Mouse (Mus musculus) heart, embryonic 12.5 days (tissue): ENCODE data around the gene Fzr1. TPM values are rescaled to one million over a fixed set of nuclear protein-coding genes. Genes with fewer than 3 reads are reported as not detected.
A peak's percentile ranks its signal among the peaks of the same experiment; 100 is the strongest.

ENCODE experiments used
- ATAC-seq: fragments of 200-750 bp; cut with Nextera tagmentation; 2 replicates; pipeline ENCODE4 v1.8.0; 2017; ENCODE audit warnings: moderate TSS enrichment, moderate library complexity; ENCODE audit not compliant: insufficient number of reproducible peaks, low FRiP score
- H3K27ac ChIP-seq: fragments of 300-500 bp; sonication (generic); 2 replicates; pipeline ENCODE4 v1.5.1; 2016; ENCODE audit warnings: mild to moderate bottlenecking, moderate library complexity; ENCODE audit not compliant: poor library complexity, severe bottlenecking
- H3K27me3 ChIP-seq: fragments of 300-500 bp; sonication (generic); replicated peaks from 2 replicates; pipeline ENCODE4 v1.6.1; 2016; ENCODE audit warnings: mild to moderate bottlenecking, moderate library complexity
- H3K36me3 ChIP-seq: fragments of 300-500 bp; sonication (generic); 2 replicates; pipeline ENCODE4 v1.6.1; 2016; ENCODE audit warnings: mild to moderate bottlenecking, moderate library complexity
- H3K4me1 ChIP-seq: fragments of 300-500 bp; sonication (generic); replicated peaks from 2 replicates; pipeline ENCODE4 v1.6.1; 2016; ENCODE audit warnings: mild to moderate bottlenecking
- H3K4me2 ChIP-seq: fragments of 300-500 bp; sonication (generic); 2 replicates; pipeline ENCODE4 v1.6.1; 2016; ENCODE audit warnings: mild to moderate bottlenecking, moderate library complexity
- H3K4me3 ChIP-seq: fragments of 300-500 bp; sonication (generic); 2 replicates; pipeline ENCODE4 v1.5.1; 2016; ENCODE audit warnings: mild to moderate bottlenecking
- H3K9ac ChIP-seq: fragments of 300-500 bp; sonication (generic); 2 replicates; pipeline ENCODE4 v1.6.1; 2016; ENCODE audit warnings: mild to moderate bottlenecking, moderate library complexity
- H3K9me3 ChIP-seq: fragments of 300-500 bp; sonication (generic); replicated peaks from 2 replicates; pipeline ENCODE4 v1.6.1; 2016; ENCODE audit warnings: mild to moderate bottlenecking, moderate library complexity
- WGBS: fragments of 180-500 bp; shearing (Covaris S2); methylation state at CpG from one replicate; pipeline ENCODE4 v1.1.7; 2016; 5-methylcytosine and 5-hydroxymethylcytosine counted together
- polyA plus RNA-seq: library from polyadenylated mRNA; unstranded; fragments of >200 nt; fragmentation: Nextera tagmentation; extraction: Ambion mirVana; gene quantifications from 2 replicates; pipeline ENCODE4 v1.2.1, GENCODE M21; 2016

Fzr1 gene
- polyA plus RNA-seq, 1 experiment from 2014 or later, result 99.5 TPM

DNA sequence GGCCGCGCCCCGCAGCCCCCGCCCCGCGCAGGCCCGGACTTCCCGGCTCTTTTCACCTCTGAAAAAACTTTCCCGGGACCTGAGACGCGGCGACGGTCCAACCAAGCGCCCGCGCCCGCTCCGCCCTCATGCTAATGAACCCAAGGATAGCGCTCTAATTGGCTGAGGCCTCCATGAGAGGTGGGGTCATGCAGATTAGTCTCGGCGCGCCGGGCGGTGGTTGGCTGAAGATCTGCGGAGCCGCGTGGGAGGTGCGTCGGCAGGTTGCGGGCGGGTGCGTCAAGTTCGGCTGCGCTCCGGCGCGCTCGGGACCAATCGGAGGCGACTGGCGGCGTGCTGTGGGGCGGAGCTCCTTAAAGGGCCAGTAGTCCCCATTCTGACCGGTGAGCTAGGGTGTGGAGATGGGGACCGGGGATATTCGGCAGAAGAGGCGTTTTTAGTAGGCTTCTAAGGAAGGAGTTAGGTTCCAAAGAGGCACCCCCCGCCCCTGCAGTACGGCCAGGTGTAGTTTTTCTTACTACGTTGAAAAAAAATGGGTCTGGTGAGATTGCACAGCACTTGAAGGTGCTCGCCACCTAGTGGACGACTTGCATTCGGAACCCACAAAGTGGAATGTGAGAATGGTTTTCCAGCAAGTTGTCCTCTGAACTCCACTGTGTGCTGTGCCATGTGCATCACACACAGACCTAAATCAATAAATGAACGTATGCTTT lies 27.8 kb downstream of the Fzr1 start, which contains the start of gene Hmg20b:
Gene Hmg20b (minus strand): TSS at position 130 of the 713 bp plus-strand sequence.
- WGBS, result under 1% methylated on average over 54 of the region's 54 CpGs
- H3K27ac ChIP-seq, result peak within 1 kb of the TSS; percentile 74
- ATAC-seq, result peak; percentile 93
- H3K4me3 ChIP-seq, result peak within 1 kb of the TSS; percentile 85
- peaks cover 23% of the 10 kb centered on the region for H3K36me3 ChIP-seq
- peaks cover 43% of the 10 kb centered on the region for H3K4me1 ChIP-seq
- no peaks in the 10 kb centered on the region for H3K9me3 ChIP-seq
- peak within 1 kb of the TSS; percentile 94 for H3K9ac ChIP-seq
- H3K4me2 ChIP-seq, result peak within 1 kb of the TSS; percentile 70
- 0 out of 2 replicates have a peak, but pooled peaks cover 4% of the 10 kb centered on the region for H3K27me3 ChIP-seq

DNA sequence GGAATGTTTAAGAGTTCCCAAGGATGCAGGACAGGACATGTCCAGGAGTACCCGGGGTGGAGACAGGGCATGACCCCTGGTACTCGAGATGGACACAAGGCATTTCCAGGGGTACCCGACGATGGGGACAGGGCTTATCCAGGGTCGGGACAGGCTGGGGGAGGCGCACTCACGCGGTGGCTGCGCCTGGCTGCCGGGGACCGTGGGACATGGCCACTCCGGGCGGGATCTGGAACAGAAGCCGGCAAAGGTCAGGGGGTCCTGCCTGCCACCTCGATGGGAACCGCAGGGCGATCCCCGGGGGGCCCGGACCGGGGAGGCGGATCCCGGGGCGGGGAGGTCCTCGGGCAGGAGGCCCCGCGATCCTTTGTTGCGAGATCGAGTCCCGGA lies 28.4 kb downstream of the Fzr1 start:
- ATAC-seq, result peak; percentile 1
- Histone ChIP-seq H3K36me3 (peaks cover 26% of the 10 kb centered on the region), H3K9ac (peak overlapping the region; percentile 94), H3K4me3 (peak overlapping the region; percentile 85), H3K9me3 (no peaks in the 10 kb centered on the region), H3K27me3 (0 out of 2 replicates have a peak, but pooled peaks cover 4% of the 10 kb centered on the region), H3K4me2 (peak overlapping the region; percentile 70), H3K27ac (peak overlapping the region; percentile 74), H3K4me1 (peaks cover 45% of the 10 kb centered on the region)
- 1% methylated on average over 28 of the region's 29 CpGs for WGBS

DNA sequence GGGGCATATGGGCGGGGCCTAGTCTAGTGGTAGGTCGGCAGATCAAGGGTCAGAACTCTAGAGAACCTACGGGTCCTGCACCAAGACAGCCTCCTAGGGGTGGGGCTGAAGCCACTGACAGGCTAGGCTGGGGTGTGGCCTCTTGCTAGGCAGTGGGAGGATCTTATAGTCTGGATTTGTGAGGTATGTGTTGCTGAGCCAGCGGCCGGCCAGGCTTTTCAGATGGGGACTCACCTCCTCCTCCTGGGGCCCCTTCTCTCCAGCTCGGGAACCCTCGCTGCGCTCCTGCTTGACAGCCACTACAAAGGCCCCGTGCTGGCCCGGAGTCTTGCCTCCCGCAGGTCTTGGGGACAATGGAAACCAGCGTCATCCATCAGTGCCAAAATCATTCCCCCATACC lies 29.2 kb downstream of the Fzr1 start:
- H3K27me3 ChIP-seq, result 0 out of 2 replicates have a peak, but pooled peaks cover 7% of the 10 kb centered on the region
- H3K36me3 ChIP-seq, result peaks cover 26% of the 10 kb centered on the region
- H3K9ac ChIP-seq, result peak overlapping the region; percentile 94
- H3K27ac ChIP-seq, result peak overlapping the region; percentile 74; the same call in 1 of the 2 replicates
- H3K4me2 ChIP-seq, result peak overlapping the region; percentile 70
- H3K4me3 ChIP-seq, result peak overlapping the region; percentile 85
- H3K4me1 ChIP-seq, result peaks cover 48% of the 10 kb centered on the region
- no peaks in the 10 kb centered on the region for H3K9me3 ChIP-seq
- 9% methylated on average over 12 of the region's 12 CpGs for WGBS
- ATAC-seq, result peak; percentile 40

DNA sequence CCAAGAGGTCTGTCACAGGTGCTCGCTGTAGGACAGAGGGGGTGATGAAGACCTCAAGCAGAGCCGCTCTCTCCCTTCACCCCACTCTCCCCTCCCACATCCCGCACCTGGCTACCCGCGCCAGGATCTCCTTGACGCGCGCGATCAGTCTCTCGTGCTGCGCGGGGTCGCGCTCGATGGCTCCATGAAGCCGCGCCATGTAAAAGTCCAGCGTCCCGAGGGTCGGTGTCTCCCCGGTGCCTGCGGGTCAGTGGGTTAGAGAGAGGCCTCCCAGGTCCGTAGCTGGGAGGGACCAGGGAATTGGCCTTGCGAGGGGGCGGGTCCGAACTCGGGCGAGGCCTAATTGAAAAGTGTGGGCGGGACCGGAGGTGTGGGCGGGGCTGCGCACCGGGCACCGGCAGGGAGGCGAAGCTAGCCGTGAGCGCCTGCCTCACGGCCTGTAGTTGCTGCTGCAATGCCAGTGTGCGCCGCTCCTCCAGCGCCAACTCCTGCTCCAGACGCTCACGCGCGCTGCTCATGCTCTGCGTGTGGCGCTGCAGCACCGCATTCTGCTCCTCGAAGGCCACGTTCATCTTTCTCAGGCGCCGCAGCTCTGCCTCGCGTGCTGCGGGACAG lies 31.8 kb downstream of the Fzr1 start:
- peak; percentile 44 for ATAC-seq
- peak overlapping the region; percentile 23 for H3K4me3 ChIP-seq
- H3K27ac ChIP-seq, result peak overlapping the region; percentile 61; the same call in 1 of the 2 replicates
- H3K9me3 ChIP-seq, result no peaks in the 10 kb centered on the region
- peak overlapping the region; percentile 57 for H3K4me2 ChIP-seq
- 11% methylated on average over 55 of the region's 55 CpGs for WGBS
- H3K4me1 ChIP-seq, result peaks cover 51% of the 10 kb centered on the region
- peaks cover 26% of the 10 kb centered on the region for H3K36me3 ChIP-seq
- H3K9ac ChIP-seq, result peak overlapping the region; percentile 56
- H3K27me3 ChIP-seq, result peaks cover 30% of the 10 kb centered on the region

DNA sequence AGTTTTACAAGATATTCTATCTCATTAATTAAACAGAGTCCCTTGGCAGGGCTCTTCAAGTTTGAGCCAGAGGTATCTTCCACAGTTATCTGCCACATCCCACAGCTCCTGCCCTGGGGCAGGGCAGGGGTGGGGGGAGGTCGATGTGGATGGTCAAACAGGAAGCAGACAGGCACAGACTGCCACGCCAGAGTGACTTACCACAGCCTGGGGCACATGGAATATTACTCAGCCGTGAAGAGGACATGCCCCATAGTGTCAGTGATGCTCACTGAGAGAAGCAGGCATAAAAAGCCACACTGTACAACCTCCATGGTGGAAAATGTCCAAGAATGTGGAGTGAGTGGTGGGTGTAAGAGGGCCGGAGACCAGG lies 33.2 kb downstream of the Fzr1 start:
- Histone ChIP-seq H3K27me3 (peaks cover 41% of the 10 kb centered on the region), H3K9ac (no peak overlapping the region), H3K4me1 (peaks cover 49% of the 10 kb centered on the region), H3K27ac (no peak overlapping the region), H3K4me2 (no peak overlapping the region), H3K9me3 (no peaks in the 10 kb centered on the region), H3K4me3 (no peak overlapping the region), H3K36me3 (peaks cover 26% of the 10 kb centered on the region)
- WGBS, result 73% methylated on average over 4 of the region's 4 CpGs
- ATAC-seq, result no peak

DNA sequence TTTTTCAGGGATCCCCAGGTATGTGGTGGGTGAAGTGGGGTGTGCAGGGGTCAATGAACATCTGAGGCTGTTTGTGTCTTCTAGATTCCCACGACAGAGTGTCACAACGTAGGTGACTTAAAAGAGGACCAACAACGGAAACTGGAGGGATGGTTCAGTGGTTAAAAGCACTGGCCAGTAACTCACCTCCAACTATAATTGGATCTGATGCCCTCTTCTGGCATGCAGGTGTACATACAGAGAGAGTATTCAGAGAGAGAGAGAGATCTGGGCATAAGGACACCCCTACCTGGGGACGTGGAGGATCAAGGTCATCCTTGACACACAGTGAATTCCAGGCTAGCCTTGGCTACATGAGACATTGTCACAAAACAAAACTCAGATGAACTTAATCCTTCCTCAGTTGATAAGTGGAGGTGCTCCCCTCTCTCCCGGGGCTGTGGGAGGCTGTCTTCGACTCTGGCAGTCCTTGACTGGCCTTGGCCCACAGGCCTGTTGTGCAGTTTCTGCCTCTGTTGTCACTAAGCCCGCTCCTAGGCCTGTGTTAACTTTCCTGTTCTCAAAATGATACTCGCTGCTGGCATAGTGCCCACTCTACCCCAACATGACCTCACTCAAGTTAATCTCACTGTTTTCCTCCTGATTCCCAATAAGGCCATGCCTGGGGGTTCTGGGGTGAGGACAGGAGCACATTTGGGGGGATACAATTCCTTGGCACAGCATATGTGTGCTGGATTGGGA lies 33.7 kb downstream of the Fzr1 start:
- 42% methylated on average over 8 of the region's 8 CpGs for WGBS
- Histone ChIP-seq H3K27me3 (peaks cover 41% of the 10 kb centered on the region), H3K4me1 (peaks cover 48% of the 10 kb centered on the region)

DNA sequence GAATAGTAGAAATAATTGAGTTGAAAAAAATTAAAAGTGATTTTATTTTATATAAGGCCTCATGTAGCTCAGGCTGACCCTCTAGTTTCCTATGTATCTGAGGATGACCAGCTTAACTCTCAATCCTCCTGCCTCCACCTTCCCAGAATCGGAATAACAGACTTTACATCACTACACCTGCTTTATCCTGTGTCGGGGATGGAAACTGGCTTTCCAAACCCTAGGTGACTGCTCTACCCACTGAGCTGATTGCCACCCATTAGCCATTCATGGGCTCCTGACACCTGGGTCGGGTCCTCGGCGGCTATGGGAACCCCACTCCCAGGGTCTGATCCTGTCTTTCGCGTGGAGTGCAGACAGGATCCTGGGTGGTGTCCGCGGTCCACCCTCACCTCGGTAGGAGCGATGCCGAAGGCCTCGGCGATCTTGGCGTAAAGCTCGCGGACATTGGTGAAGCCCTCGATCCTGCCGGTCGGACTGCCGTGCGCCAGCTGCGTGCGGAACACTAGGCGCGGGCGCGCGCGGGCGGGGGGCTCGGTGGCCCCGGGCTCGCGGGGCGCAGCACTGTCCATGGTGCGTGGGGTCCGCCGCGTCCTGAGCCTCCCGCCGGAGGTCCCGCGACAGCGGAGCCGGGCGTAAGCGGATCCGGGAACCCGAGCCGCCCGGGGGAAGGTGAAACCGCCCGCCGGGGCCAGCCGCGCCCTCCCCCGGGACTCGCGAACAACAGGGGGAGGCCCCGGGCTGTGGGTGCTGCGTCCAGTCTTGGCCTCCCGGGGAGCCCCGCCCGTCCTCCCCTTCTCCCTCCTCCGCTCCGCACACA lies 35.4 kb downstream of the Fzr1 start, which contains the start of gene Gipc3:
Gene Gipc3 (minus strand): TSS at position 581 of the 820 bp plus-strand sequence.
- no peak for ATAC-seq
- peaks cover 51% of the 10 kb centered on the region for H3K27me3 ChIP-seq
- WGBS, result 8% methylated on average over 38 of the region's 67 CpGs

More for the DNA sequence above, 33.7 kb downstream of the Fzr1 start:
- Histone ChIP-seq H3K27ac (no peak overlapping the region), H3K36me3 (peaks cover 26% of the 10 kb centered on the region), H3K4me3 (no peak overlapping the region), H3K4me2 (no peak overlapping the region), H3K9ac (no peak overlapping the region), H3K9me3 (no peaks in the 10 kb centered on the region)
- no peak for ATAC-seq

DNA sequence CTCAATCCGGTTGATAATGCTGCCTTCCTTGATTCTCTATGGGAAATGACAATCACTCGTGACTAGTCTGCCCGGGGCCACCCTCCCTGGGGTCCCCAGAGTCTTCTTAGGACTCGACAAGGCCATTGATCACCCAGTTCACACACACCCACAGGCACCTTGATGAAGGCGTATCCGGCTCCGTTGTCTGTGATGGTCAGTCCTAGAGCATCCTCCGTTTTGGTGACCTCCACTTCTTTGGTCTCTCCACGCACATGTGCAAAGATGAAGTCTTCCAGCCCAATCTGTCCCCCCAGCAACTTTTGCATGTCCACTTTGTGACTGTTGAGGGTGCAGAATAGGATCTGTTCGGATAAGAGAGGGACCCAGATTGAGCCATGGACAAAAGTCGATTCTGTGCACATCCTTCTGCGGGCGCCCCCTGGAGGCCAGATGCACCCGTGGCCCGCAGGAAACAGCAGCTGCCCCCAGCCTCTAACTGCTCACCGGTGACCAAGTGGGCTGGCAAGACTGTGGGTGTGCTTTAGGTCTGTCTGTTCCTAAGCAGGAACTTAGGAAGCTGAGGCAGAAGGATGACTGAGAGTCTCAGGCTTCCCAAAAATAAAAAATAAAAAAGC lies 36.9 kb downstream of the Fzr1 start:
- H3K36me3 ChIP-seq, result peaks cover 12% of the 10 kb centered on the region
- H3K27ac ChIP-seq, result no peak overlapping the region
- no peak for ATAC-seq
- H3K4me2 ChIP-seq, result no peak overlapping the region
- H3K9ac ChIP-seq, result no peak overlapping the region
- no peaks in the 10 kb centered on the region for H3K9me3 ChIP-seq
- peaks cover 18% of the 10 kb centered on the region for H3K4me1 ChIP-seq
- 30% methylated on average over 16 of the region's 16 CpGs for WGBS
- no peak overlapping the region for H3K4me3 ChIP-seq
- peaks cover 58% of the 10 kb centered on the region for H3K27me3 ChIP-seq

More for the DNA sequence above, 35.4 kb downstream of the Fzr1 start, which contains the start of gene Gipc3:
- Histone ChIP-seq H3K36me3 (peaks cover 19% of the 10 kb centered on the region), H3K4me2 (peak within 1 kb of the TSS; percentile 88), H3K9ac (peak within 1 kb of the TSS; percentile 74), H3K27ac (no peak within 1 kb of the TSS), H3K4me1 (peaks cover 32% of the 10 kb centered on the region), H3K4me3 (peak within 1 kb of the TSS; percentile 55), H3K9me3 (no peaks in the 10 kb centered on the region)

DNA sequence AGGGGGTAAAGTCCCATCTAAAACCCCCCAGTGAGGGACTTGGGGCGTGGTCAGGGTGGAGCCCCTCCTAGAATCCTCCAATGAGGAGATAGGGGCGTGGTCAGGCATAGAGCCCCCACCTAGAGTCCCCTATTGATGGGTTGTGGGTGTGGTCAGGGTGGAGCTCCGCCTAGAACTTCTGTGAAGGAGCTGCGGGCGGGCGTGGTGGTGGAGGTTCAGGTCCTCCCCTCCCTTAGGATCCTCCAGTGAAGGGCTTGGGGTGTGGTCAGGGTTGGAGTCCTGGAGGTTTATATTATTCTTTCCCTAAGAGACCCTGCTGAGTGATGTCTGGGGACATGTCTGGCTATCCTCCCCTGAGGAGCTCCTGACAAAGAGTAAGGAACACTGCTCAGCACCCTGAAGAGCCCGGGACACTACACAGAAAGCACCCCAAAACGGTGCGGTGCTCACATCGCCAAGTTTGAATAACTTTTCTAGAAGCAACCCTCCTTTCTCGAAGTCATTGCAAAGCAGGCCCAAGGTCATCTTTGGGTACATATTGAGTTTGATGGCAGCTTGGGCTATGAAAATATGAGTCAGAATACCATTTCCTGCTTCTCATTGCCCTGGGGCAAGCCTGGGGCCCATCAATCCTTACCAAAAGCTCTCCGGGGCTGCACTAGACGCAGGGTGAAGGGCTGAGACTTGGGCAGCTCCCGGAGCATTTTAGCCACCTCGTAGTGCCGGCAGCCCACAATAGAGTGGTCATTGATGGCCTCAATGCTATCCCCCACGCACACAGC lies 37.6 kb downstream of the Fzr1 start:
- WGBS, result 35% methylated on average over 17 of the region's 17 CpGs

More for the DNA sequence above, 37.6 kb downstream of the Fzr1 start:
- Histone ChIP-seq H3K27me3 (peaks cover 58% of the 10 kb centered on the region), H3K4me3 (no peak overlapping the region), H3K4me2 (no peak overlapping the region), H3K4me1 (peaks cover 23% of the 10 kb centered on the region), H3K36me3 (peaks cover 6% of the 10 kb centered on the region), H3K27ac (no peak overlapping the region), H3K9ac (no peak overlapping the region), H3K9me3 (no peaks in the 10 kb centered on the region)
- peak; percentile 36; the same call in 1 of the 2 replicates for ATAC-seq
